Mouse (Mus musculus): Measurements from ENCODE around the gene Il31.
A peak's percentile ranks its signal among the peaks of the same experiment; 100 is the strongest.
"Not testable (repeated sequence)": the region's sequence is repeated elsewhere in the genome, so short reads cannot be mapped to it uniquely, and the experiment has no call there.

The Il31 gene

DNA sequence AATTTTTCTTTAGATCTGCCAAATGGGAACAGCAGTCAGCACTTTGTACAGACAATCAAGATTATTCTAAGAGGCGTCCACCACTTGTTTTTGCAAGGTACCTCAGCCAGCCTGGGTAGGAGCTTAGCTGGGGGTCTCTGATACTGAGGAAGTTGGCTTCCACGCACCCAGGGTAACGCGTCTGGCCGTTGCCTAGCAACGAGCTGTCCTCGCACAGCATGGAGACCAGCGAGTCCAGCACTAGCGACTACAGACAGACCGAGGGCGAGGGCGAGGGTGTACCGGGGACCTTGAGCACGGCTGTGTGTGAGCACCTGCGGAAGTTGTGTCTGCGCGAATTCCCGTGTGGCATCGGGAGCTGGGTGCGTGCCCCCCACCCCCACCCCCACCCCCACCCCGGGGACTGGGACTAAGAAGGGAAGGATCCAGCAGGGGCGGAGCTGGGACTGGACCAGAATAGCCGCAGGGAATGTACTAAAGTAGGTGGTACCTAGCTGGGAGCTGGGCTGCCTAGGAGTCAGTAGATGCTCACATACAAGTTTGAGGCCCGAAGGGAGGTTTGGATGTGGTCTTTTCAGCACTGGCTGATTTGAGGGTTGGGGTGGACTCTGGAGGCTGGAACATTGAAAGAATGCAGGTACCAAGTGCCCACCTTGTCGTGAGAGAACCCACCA, at the start of gene Il31, which contains the start of gene Lrrc43:
TSS of gene Il31 (minus strand) at position 378 of the 674 bp plus-strand sequence.
TSS of gene Lrrc43 (plus strand) at position 194 of the 674 bp plus-strand sequence.
- no peak for DNase-seq

DNA sequence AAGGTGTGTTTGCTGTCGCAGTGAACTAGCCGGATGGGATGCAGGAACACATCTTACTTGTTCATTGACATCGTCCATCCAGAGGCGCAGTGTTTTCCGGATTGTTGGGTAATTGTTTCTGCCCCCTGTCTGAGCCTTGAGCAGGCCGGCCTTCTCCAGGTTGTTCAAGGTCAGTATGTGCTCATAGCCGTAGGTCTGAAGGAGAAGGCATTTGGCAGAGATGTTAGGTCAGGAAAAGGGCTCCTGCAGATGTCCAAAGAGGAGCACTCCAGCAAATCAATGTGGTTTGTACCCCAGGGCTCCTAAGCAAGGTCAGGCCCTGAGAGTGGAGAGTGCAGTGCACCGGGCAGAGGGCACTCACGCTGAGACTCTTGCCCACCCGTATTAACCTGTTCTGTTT, 44.5 kb upstream of the Il31 start:
- DNase-seq = no peak

DNA sequence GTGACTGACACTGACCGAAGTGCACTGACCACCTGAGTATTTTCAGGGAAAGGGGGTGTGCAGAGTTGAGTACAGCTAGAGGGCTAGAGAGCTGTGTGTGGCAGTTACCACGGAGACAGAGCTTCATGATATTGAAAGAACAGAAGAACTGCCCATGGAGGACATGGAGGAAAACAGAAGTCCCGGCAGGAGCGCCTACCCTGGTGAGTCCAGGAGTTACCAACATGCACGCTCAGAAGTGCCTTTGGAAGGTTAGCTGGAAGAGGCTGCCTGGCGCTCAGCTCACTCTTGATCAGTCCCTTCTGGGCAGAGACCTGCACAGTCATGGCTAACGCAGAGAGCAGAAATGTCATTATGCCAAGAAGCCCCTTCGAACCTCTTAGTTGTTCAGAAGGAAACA, 40.8 kb upstream of the Il31 start:
- DNase-seq = no peak

DNA sequence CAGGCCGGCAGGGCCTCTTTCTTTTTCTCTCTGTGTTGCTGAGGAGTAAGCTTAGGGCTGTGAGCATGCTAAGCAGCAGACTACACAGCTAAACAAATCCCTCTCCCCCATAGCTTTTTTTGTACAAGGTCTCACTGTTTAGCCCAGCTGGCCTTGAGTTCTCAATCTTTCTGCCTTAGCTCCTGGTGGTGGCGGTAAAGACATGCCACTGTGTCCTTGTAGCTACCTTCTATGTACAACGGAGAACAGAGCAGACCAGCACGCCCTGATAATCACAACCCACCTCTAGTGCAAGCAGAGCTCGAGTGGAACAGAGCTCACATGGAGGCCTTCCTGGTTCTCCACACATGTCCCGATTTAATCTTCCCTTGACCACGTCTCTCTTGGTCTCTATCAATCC, 39.4 kb upstream of the Il31 start:
- DNase-seq = no peak

DNA sequence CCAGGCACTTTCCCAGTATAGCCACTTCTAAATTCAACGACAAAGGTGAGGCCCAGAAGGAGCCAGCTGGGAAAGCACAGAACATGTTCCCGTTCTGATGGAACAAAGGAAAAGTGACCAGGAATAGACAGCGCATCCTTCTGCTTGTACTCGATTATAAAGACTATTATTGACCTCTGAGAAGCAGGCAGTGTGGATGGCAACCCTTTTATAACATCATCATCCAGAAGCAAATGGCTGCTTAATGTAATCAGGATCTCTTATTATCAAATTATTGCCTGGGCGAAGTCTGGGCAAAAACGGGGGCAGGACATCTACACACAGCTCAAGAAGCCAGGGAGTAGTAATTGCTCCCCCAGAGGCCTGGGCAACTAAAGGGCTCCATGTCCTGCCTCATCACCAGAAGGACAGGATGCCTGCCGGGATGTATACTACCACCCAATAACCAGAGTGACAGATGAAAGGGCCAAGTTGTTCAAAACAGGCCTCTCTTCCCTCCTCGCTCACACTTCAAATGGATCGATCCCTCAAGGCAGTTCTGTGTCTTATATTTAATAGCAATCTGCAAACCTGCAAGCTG, 36.7 kb upstream of the Il31 start:
- DNase-seq = no peak

DNA sequence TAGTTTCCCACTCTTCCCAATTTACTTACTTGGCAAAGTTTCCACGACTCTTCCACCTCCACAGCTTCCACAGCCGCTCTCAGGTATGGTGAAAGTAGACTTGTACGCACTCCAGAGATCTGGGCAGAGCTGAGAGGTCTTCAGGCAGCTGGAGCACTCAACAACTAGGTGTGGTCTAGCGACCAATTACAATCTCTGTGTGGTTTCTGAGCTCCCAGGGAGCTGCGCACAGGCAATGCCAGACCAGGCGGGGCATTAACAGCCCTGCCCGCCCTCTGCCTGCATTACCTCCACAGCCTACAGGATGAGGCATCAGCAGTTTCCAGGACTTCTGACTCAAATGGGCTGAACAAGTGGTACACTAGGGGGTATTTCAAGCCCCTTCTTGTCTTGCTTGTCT, 36.0 kb upstream of the Il31 start, which contains the start of gene Gm49027:
TSS of gene Gm49027 (minus strand) at position 208 of the 400 bp plus-strand sequence.
- no peak for DNase-seq

DNA sequence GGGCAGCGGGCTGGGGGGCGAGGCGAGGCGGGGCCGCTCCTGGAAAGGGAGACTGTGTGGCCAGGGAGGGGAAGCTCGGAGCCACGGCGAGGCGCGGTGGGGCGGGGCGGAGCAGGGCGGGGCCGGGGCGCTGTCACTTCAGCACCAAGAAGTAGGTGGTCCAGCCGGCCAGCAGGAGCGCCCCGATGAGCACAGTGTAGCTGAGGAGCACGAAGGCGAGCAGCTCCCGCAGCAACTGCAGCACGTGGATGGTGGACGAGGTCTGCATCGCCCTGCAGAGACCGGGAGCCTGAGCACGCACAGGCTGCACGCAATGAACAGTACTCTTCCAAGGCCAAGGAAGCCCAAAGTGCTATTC, 35.1 kb upstream of the Il31 start:
- no peak for DNase-seq

DNA sequence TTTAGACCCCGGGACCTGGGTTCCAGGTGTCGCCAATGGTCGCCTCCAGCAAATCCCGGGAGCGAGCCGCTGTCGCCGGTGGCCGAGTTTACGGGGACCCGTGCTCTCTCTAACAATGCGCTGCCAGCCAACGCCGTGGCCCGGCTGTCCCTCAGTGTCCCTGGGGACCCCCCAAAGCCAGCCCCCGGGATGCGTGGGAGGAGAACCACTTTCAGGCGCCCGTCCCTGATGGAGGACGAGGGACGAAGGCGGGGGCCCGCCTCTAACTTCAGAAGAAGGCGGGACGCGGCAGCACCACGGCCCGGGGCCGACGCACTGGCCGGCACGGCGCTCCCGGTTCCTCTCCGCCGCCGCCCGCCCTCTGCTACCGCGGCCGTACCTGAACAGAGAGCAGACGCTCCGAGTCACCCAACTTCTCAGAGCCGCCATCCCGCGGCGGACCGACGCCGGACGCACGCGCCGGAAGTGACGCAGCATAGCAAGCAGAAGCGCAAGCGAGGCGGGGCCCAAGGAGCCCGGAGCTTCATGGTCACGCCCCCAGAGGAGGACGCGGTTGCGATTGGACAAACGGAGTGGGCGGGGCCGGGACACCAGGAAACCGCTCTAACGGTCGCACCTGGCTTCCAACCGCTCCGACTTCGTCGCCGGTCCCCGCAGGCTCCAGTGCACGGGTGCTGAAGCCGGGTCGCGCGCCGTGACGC, 34.6 kb upstream of the Il31 start, which contains the start of gene Diablo:
TSS of gene Diablo (minus strand) at position 485 of the 701 bp plus-strand sequence.
- peak; percentile 97 for DNase-seq

DNA sequence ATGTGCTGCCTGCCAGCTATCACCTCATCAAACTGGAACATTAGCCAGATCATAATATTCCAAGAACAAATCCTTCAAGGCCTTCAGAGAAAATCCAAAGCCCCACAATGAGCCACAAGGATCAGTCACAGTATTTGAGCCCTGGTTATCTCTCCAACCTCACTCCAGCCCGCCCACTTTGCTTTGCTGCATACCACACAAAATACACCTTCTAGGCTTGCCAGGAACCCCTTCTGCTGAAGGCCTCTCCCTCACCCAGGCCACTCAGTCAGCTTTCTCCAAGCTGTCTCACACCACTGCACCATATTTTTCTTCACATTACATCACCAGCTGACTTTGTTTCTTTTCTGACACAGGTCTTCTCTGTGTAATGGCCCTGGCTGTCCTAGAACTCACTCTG, 32.9 kb upstream of the Il31 start:
- no peak for DNase-seq

DNA sequence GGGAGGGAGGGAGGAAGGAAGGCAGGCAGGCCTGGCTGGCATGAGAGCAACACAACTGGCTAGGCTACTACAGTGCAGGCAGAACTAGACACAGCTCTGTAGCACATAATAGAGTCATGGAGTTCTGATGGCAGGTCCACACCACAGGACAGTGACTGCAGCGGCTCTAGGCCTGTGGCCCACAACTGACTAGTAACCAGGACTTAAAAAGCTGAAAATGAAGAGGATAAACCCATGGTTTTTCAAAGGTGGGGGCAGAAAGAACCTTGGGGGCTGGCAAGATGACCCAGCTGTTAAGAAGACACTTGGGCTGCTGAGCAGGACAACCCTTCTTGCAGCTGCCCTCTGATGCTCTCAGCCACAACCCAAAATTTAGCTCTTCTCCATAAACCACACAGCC, 32.3 kb upstream of the Il31 start:
- no peak for DNase-seq

DNA sequence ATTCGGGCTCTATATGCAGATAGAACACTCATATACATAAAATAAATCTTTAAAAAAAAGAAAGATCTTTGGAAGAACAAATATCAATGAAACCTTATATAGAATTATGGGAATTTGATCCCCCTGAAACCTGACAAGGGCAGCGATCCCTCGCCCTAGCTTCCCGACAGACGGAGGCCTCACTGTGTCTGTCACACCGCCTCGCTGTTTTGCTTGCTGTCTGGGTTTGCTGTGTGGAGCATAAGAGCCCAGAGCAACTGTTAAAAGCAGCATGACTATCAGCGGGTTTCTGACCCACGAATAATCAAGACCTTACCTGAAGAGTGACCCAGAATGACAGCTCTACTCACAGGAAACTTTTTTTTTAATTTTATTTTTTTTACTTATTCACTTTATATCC, 31.4 kb upstream of the Il31 start:
- DNase-seq = no peak

DNA sequence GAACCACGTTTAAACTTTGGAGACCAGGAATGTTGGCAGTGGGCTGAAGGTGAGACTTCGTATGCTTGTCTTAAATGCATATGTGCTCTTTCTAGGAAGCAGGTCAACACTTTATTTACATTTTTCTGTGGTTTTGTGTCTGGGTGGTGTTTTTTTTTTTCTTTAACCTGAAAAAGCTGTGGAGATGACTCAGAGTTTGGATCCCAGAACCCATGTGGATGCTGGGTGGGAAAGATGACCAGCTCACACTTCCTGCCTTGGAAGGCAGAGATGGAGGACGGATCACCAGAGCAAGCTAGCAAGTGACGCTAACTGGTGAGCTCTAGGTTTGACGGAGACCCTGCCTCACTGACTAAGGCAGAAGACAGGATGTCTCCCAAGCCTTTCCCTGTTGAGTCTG, 25.6 kb upstream of the Il31 start:
- DNase-seq = no peak

DNA sequence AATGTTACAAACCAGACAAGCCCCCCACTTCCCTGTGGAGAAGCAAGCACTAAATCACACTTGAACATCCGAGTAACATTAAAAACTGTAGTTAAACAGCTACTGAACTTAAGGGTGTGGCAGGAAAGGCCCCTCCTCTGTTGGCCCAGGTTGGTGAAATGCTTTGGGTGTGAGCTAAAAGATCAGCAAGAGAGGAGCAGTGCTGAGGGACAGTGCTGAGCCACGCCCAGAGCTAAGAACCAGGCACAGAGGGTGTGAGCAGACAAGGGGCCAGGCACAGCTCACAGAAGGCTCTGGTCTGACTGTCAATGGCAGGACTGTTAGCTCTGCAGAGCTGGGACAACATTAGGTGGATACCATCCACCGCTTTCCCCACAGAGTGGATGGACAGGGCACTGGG, 22.8 kb upstream of the Il31 start:
- no peak for DNase-seq

DNA sequence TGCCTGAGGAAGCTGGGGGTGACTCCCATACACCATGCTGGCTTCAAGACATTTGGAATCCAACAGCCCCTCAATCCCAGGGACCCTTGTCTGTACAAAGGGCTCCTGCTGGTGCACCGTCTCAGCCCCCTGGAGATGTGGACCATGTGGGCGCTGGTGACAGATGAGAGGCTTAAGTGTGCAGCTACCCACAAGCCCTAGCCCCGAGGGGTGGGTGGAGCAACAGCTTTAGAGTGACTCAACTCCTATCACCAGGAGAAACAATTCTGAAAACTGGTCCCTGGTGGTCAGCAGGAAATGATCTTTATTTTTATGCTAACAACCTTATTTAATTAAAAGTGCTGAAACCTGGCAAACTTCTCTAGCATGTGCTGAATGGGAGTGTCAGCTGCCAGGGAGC, 22.1 kb upstream of the Il31 start:
- not testable (repeated sequence) for DNase-seq

DNA sequence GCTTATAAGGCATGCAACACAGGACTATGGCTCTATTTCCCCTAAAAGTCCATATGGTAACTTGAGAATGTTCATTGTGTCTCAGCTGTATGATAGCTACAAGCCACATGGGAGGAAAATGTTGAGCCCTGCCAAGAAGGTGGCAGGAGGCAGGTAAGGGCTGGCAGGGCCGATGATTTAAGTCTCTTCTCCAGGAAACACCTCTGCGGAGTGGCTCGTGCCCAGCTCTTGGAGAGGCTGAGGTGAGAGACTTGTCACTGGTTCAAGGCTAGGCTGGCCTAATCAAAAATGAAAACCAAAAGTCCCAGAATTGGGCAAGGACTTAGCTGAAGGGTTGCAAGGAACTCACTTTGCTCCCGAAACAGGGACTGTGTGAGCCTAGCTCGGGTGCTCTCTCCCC, 20.9 kb upstream of the Il31 start, which contains the start of gene B3gnt4:
TSS of gene B3gnt4 (plus strand) at position 301 of the 400 bp plus-strand sequence.
- DNase-seq = no peak

DNA sequence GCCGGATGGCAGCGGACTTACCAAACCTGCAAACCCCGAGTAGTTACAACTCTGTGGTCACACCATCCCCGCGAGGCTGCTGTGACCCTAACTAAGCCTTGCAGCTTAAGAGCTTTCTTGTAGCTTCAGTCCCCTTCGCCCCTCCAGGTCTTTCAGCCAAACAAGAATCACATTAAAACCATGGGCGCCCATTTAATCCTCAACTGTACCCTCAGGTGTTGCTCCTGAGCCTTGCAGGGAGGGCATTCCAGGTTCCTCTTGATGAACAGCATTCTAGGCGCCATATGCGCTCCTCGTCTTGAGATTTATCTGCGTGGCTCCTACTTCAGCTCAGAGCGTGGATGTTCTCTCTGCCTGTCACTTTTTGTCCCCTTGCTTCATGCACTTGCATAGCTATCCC, 19.6 kb upstream of the Il31 start:
- no peak for DNase-seq

DNA sequence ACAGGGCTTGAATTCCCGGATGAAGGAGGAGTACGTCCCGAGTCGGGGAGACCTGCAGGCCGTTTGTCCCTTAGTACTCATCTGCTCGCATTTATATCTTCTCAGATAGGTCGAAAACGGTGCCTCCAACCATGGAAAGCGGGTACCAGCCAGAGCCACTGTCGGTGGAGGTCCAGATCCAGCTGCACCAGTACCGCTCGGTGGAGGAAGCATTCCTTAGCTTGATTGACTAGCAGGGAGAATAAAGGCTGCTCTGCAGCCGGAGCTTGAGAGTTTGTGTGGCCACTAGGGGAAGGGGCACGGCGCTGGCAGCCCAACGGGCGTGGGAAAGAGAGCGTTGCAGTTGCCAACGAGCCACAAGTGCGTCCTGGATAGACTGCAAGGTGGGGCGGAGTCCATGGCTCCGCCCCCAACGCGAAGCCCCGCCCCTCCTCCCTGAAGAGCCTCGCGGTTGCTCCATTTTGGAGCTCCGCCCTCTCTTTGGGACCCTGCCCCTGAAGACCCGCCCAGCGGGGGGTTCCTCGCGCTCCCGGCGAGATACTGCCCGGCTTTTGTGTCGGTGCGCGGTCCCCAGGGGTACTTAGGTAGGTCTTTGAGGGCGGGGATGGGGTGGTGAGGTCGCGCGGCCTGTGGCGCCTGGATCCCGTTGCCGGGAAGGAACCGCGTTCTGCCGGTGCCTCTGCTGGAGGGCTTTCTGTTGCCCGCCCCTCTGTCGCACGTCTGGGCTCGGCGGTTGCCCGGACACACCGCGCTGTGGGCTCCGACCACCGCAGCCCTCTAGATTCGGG, 18.8 kb upstream of the Il31 start:
- peak; percentile 63 for DNase-seq

DNA sequence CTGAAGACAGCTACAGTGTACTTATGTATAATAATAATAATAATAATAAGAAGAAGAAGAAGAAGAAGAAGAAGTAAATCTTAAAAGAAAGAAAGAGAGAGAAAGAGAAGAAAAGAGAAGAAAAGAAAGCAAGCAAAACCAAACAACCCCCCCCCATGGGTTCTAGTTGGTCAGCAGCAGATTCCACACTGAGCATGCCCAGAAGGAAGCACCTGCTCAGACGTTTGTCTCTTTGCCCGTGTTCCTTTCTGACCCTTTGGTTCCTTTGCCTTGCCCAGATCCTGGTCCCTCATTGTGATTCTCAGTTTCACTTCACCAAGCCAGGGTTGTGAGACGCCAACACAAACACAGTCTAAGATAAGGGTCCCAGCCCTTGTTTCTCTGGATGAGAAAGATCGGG, 12.7 kb upstream of the Il31 start:
- no peak for DNase-seq

DNA sequence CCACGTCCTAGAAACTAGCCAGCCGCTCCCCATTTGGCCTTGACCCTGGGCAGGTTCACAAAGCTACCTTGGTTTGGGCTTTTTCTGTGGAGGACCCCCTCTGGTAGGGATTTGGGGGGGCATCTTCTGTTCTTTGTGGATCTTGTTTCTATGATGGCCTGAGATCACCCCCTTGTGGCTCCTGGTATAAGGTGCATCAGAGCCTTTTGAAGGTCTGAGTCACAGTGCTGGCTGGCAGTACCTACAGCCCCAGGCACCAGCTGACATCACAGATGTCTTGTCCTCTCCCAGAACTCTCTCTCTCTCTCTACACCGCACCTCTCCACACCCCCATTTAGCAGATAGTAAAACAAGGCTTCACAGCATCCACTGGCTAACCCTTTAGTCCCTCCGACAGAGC, 10.4 kb upstream of the Il31 start:
- peak; percentile 39 for DNase-seq

DNA sequence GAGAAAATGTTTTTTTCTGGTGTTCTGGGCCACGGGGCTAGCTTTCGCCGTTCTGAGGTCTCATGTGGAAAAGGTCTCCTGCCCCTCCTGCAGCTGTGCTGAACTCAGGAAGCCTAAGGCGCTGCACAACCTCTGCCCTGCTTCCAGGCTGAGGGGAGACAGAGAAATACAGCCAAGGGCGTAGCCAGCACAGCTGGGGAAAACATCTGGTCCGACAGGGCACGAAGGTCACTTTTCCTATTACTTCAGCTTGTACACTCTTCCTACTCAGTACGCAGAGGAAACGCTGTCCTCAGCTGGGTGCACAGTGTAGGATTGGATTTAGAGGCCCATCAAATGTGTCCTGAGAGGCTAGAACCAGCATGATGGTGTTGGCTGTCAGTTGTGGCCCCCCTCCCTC, 646 bp upstream of the Il31 start:
- no peak for DNase-seq

DNA sequence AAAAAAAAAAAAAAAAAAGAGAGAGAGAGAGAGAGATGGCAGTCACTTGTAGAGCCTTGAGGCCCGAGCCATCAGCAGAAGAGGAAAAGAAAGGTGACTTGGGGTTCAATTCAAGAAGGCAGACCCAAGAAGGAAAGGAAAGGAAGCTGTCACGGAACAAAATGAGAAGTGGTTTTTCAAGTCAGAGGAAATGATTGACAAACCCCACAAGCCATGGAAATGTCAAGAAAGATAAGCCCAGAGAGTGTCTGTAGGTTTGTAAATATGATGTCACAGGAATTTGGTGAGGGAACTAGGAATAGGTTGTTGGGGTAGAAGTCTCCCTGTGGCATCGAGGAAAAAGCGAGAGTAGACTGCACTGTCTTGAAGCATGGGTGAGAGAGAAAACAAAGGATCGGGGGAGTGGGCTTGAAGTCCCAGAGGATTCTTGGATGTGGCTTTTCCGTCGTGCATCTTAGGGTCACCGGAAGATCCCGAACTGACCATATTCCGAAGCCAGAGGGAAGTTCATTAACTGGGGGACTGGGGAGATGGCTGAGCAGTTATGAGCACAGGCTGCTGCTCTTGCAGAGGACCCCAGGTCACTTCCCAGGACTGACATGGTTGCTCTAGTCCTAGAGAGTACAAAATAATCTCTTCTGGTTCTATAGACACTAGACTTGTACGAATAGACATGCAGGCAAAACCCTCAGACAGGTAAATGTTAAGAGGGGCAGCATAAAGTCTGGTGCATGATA, 1.5 kb downstream of the Il31 start:
- DNase-seq = no peak

DNA sequence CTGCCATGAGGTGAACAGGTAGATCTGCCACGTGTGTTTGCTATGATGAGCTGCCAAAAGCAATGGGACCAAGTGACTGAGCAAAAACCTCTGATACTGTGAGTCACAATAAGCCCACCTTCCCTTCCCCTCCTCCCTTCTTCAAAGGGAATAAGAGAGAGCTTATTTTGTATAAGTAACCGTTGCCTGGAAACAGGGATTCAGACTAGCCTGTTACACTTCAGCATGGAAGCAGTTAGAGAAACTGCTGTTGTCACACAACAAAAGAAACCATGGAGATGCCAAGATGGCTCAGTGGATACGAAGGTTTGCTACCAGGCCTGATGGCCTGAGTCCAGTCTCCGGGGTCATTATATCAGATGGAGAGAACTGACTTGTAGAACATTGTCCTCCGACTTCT, 15.5 kb downstream of the Il31 start:
- DNase-seq = no peak

All from cerebellum, adult 11 months (tissue).